In genomic region chr14:25484049-25484448, GRCm38 (mm10) we compare ENCODE assay signal across 7 mouse cellular contexts. TPM values are rescaled to one million over a fixed set of nuclear protein-coding genes. Genes with fewer than 3 reads are reported as not detected.
DNase-seq lines count a peak whose midpoint lies in the region; ATAC-seq and TF ChIP-seq lines count a peak whose summit lies in the region.

No protein-coding gene starts in this region.

- H3K79me2 ChIP-seq in liver, adult 2 months (ENCODE audit: control insufficient read depth, insufficient read depth, low read length): peaks cover 54% of the 10 kb centered on the region

- H3K4me1 ChIP-seq in liver, adult 2 months (ENCODE audit: control insufficient read depth, insufficient read depth, low read length): peaks cover 68% of the 10 kb centered on the region
- H3K4me1 ChIP-seq in thymus, adult 2 months (replicated peaks; ENCODE audit: control insufficient read depth, insufficient read depth, low read length): peaks cover 62% of the 10 kb centered on the region

- H3K27me3 ChIP-seq in liver, adult 2 months (ENCODE audit: control insufficient read depth, insufficient read depth, low read length): no peaks in the 10 kb centered on the region
- H3K27me3 ChIP-seq in thymus, adult 2 months (ENCODE audit: control insufficient read depth, insufficient read depth, low read length): no peaks in the 10 kb centered on the region

- no peak for TF ChIP-seq POLR2A in liver, adult 2 months (IDR thresholded peaks at IDR 0.05; ENCODE audit: extremely low read depth, insufficient read depth, low read length)
- TF ChIP-seq POLR2A in thymus, adult 2 months (IDR thresholded peaks at IDR 0.05; ENCODE audit: control insufficient read depth, extremely low read depth, insufficient read depth, low read length, poor library complexity): no peak

- 0 out of 2 replicates have a peak overlapping the region, but pooled peaks have one; percentile 5 for H3K27ac ChIP-seq in liver, adult 2 months (replicated peaks; ENCODE audit: insufficient read depth, low read depth, low read length)
- H3K27ac ChIP-seq in thymus, adult 2 months (ENCODE audit: control insufficient read depth, insufficient read depth, low read length): no peak overlapping the region

- no peaks in the 10 kb centered on the region for H3K36me3 ChIP-seq in liver, adult 2 months (ENCODE audit: control insufficient read depth, insufficient read depth, low read length)
- H3K36me3 ChIP-seq in thymus, adult 2 months (ENCODE audit: control insufficient read depth, insufficient read depth, low read length): no peaks in the 10 kb centered on the region

- peak; percentile 60 for DNase-seq in liver, adult 2 months (ENCODE audit: extremely low read depth, low read depth, low spot score)
- no peak for DNase-seq in liver
- DNase-seq in thymus, adult 2 months: no peak
- no peak for DNase-seq in urinary bladder, adult 2 months (ENCODE audit: low spot score)

- H3K9ac ChIP-seq in liver, adult 2 months (ENCODE audit: low read depth, low read length): no peak overlapping the region

- TF ChIP-seq CTCF in liver, adult 2 months (IDR thresholded peaks at IDR 0.05; ENCODE audit: low read depth, low read length): no peak
- no peak for TF ChIP-seq CTCF in thymus, adult 2 months (IDR thresholded peaks at IDR 0.05; ENCODE audit: borderline replicate concordance, control insufficient read depth, extremely low read depth, insufficient read depth, low read length, poor library complexity)

- peak; percentile 71 for ATAC-seq in activated CD4-positive, CD25-positive, alpha-beta regulatory T cell, adult 4 months
- ATAC-seq in hematopoietic stem cell, adult 5-6 weeks (replicated peaks in 1 of 2; ENCODE audit: insufficient read depth in 1 of 2, low FRiP score in 2 of 2, low TSS enrichment in 1 of 2, low read depth in 1 of 2, poor library complexity in 2 of 2, severe bottlenecking in 2 of 2): peak; percentile 16 to 42; a peak in 2 of 4 replicates
- ATAC-seq in neutrophil, adult 5-6 weeks (ENCODE audit: extremely low read depth, insufficient number of reproducible peaks, low FRiP score, poor library complexity, severe bottlenecking): peak; percentile 82

- no peak overlapping the region for H3K4me3 ChIP-seq in liver, adult 2 months (ENCODE audit: insufficient read depth, low read depth, low read length)
- no peak overlapping the region for H3K4me3 ChIP-seq in thymus, adult 2 months (ENCODE audit: control insufficient read depth, insufficient read depth, low read length)

- WGBS in liver, adult 2 months: 19% methylated on average over 5 of the region's 5 CpGs
- 62% methylated on average over 5 of the region's 5 CpGs for WGBS in thymus, adult 2 months

RNA-seq across cellular contexts. Expression of gene Zmiz1, which starts 25.1 kb away (rescaled TPM):
- total RNA-seq in liver, adult 2 months (2014; rRNA removed): 5.3 and 10.1 TPM in 2 replicates
- 10.2 and 11.0 TPM in 2 replicates for polyA plus RNA-seq in liver, adult 2 months (2012; rRNA removed)
- polyA plus RNA-seq in activated CD4-positive, CD25-positive, alpha-beta regulatory T cell, adult 4 months (2017; shearing (Covaris generic)): 10 to 100 TPM; 23.8 to 27.9 TPM
- 9.8 and 17.0 TPM in 2 replicates for total RNA-seq in hematopoietic stem cell, adult 5-6 weeks (2017)
- total RNA-seq in neutrophil, adult 5-6 weeks (2017): 18.7 and 21.6 TPM in 2 replicates
- 58.9 and 93.6 TPM in 2 replicates for polyA plus RNA-seq in thymus, adult 2 months (2012; rRNA removed)
- polyA plus RNA-seq in urinary bladder, adult 2 months (2012; rRNA removed): 15.3 and 31.4 TPM in 2 replicates

Comparison
In these comparisons a context has a peak if more than half of its experiments do, and no peak if none do; other contexts are left out.
1. ATAC-seq: peak in every context shown above with its lines; median percentile 82 in neutrophil, adult 5-6 weeks; 71 in activated CD4-positive, CD25-positive, alpha-beta regulatory T cell, adult 4 months; 29 in hematopoietic stem cell, adult 5-6 weeks.